Mouse (Mus musculus) thymus, postnatal 14 days (tissue): ENCODE results near the gene Slk.

Experiments
- DNase-seq: peaks from one replicate; pipeline ENCODE4 v3.0.0; 2021

The Slk gene

DNA sequence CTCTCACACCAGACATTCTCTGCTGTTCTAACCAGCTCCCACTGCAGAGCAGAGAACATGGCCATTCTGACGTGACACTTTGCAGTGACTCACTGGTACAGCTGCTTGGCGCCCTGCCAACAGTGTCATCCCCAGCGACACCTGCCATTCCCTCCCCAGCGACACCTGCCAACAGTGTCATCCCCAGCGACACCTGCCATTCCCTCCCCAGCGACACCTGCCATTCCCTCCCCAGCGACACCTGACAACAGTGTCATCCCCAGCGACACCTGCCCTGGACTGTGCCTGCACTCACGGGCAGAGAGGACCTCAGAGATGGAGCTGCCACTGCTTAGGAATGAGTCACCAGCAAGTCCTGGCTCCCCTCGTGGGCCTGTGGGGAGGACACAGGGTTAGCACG, 75.4 kb downstream of the Slk start:
- no peak for DNase-seq

DNA sequence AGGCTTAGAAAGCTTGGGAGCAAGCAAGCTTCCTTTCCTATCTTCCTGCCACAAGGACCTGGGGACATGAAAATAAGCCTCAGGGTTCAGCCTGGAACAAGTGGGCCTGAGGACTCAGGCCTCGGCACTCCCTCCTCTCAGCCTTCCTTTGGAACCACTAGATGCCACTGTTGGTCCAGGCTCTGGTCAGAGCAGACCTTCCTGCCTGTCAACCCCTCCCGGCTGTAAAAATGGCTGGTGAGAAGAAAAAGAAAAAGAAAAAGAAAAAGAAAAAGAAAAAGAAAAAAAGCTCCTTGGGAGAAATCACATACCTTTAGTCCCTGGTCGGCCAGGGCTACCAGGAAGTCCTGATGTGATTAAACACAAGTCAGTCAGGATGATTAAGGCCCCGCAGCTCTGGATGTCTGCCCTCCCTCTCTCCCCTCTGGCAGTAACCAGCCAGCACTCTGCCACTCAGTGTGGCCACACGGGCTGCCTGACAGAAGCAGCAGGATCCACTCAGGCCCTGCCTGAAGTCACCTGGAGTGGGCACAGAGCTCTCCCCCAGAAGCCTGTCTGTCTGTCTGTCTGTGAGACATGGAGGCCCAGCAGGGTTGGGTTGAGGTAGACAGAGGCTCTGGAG, 79.5 kb downstream of the Slk start:
- peak; percentile 34 for DNase-seq

DNA sequence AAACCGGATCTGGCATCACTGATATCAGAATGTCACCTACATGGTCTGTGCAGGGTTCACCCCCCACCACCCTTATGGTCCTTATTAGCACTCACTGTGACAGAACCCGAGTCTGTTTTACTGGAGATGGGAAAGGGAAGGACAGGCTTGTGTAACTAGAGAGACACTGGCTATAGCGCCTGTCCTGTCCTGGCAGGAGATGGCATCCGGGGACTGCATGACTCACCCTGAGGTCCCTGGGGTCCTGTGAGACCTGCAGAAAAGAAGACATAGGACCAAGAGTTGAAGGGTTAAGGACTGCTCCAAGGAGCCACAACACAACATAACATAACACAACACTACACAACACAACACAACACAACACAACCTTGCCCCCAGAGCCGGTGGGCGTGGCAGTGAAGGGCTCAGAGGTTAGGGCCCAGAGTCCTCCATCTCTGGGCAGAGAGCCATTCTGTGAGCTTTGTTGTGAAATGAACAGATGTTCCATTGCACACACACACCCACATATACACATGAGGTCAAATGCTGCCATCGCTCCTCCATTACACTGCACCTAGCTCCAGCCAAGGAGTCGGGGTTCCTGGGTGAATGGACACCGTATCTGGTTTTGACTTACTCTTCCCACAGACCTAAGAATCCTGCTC, 80.4 kb downstream of the Slk start:
- no peak for DNase-seq

DNA sequence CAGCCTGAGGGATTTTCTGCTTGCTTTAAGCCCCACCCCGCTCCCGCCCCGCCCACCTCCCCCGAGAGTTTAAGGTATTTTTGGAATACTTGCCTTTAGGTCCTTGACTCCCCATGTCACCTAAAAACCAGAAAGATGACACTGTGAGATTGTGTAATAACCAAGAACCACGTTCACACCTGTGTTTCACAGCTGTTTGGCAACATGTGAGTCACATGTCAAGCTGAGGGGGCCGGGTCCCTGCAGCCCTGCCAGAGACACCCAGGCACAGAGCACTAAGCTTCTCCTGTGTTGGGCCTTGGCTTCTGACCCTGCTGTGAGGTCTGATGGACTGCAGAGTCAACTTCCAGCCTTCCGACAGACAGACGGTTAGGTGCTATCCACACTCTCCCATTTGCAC, 88.1 kb downstream of the Slk start:
- DNase-seq, result no peak

DNA sequence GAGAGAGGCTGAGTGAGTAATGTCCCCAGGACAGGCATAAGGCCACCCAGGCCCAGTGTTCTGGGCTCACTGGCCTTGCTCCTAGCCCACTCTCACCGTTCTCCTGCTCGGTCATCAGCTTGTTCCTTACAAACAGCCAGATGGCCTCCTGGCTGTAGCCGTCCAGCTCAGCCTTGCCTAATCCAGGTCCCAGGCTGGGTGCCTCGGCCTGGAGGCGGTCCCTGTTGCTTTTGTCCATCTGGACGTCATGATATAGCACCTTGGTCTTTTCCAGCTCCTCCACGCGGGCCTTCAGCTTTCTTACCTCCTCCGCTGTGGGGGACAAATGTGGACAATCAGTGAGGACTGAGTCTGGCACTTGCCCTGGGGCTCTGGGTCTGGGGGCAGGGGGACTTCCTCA, 88.9 kb downstream of the Slk start:
- no peak for DNase-seq

DNA sequence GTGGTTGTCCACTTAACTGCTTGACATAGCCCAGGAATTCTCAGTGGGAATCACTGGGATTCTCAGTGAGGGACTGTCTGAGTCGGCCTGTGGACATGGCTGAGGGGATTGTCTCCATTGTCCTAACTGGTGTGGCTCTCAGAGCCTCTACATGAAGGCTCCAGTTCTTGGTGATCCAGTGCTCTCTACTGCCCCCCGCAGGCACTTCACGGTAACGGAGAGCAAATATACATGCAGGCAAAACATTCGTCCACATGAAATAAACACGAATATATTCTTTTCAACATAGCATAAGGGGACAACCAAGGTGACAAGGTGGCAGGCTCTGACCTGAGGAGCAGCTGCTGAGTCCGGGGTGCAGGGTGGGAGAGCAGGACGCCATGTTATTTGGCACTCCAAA, 94.9 kb downstream of the Slk start:
- DNase-seq, result peak; percentile 64

DNA sequence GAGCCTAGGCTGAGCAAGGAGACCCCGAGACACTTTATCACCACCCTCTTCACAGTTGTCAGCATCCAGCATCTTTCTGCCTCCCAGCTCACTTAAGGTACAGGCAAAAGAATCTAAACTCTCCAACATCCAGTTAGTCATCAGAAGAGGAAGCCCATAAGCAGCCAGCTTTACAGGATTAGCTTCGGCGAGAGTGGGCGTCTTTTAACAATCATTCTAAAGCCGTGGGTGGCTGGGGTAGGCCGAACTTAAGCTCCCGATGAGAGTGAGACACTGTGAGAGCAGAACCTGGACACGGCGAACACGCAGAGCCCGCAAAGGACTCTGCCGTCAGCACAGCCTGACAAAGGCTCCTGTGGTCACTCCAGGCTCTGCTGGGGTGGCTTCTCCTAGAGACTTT, 99.2 kb downstream of the Slk start:
- DNase-seq, result no peak

DNA sequence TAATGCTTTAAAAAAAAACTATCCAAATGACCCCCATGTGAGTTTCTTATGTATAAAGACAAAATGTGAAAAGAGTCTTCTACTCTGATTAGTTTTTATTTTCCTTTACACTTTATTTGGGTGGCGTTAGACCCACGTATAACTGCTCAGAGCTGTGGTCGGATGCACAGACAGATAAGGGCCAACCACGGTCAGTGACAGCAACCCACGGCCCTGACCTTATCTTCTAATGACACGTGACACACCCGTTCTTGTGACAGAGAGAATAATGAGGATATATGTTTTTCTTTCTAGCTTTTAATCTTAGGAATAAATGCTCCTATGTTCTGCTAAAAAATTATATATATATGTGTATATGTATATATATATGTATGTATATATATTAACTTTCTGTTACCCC, 110.1 kb downstream of the Slk start:
- no peak for DNase-seq

DNA sequence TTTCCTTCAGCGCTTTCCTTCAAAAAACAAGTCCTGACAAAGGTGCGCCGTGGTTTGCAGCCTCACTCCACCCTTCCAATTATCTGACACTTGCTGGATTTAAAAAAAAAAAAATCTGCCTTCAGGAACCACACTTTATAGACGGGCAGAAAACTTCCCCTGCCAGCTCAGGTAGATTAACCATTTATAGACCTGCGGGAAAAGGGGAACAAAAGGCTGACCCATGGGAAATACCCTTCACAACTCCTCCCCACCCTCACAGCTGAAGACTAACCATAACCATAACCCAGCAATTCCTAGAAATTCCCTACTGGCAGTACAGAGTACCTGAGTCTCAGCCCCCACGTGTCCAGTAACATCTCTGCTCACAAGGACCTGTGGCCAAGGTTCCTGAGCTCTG, 112.5 kb downstream of the Slk start, which contains the start of gene Col17a1:
Col17a1 (minus strand) TSS at position 101 of the 400 bp plus-strand sequence.
- no peak for DNase-seq
